Comparison of ENCODE assay signal across 8 mouse cellular contexts in genomic region chr5:115516081-115516907, GRCm38 (mm10). TPM values are rescaled to one million over a fixed set of nuclear protein-coding genes. Genes with fewer than 3 reads are reported as not detected.
DNase-seq lines count a peak whose midpoint lies in the region; ATAC-seq and TF ChIP-seq lines count a peak whose summit lies in the region.

No protein-coding gene starts in this region.

- peaks cover 45% of the 10 kb centered on the region for H3K4me1 ChIP-seq in brown adipose tissue, adult 24 weeks (ENCODE audit: control insufficient read depth, insufficient read depth, insufficient read length, low read length)
- peaks cover 53% of the 10 kb centered on the region for H3K4me1 ChIP-seq in kidney, adult 2 months (ENCODE audit: control insufficient read depth, insufficient read depth, low read length)
- peaks cover 9% of the 10 kb centered on the region for H3K4me1 ChIP-seq in forebrain, embryonic 14.5 days (ENCODE audit: control insufficient read depth, insufficient read depth, low read length)

- no peak for TF ChIP-seq POLR2A in kidney, adult 2 months (IDR thresholded peaks at IDR 0.05; ENCODE audit: low read depth, low read length)

- no peak overlapping the region for H3K9ac ChIP-seq in forebrain, embryonic 14.5 days (ENCODE audit: low read length)

- WGBS in kidney, adult 2 months, result 53% methylated on average over 32 of the region's 32 CpGs
- WGBS in forebrain, embryonic 14.5 days, result 87% methylated on average over 32 of the region's 32 CpGs

- no peak for ATAC-seq in forebrain, embryonic 14.5 days

- H3K4me3 ChIP-seq in layer of hippocampus, adult 2 months, result no peak overlapping the region
- peak overlapping the region; percentile 50 for H3K4me3 ChIP-seq in brown adipose tissue, adult 24 weeks (ENCODE audit: insufficient read depth, low read depth, low read length)
- H3K4me3 ChIP-seq in kidney, adult 2 months (ENCODE audit: insufficient read depth, low read depth, low read length), result peak overlapping the region; percentile 12; the same call in 1 of the 2 replicates
- no peak overlapping the region for H3K4me3 ChIP-seq in forebrain, embryonic 14.5 days (ENCODE audit: low read depth, low read length)

- no peaks in the 10 kb centered on the region for H3K9me3 ChIP-seq in forebrain, embryonic 14.5 days (replicated peaks; ENCODE audit: control insufficient read depth, low read length)

- no peak for TF ChIP-seq CTCF in layer of hippocampus, adult 2 months (conservative IDR thresholded peaks at IDR 0.05)
- TF ChIP-seq CTCF in kidney, adult 2 months (conservative IDR thresholded peaks at IDR 0.05; ENCODE audit: insufficient read depth, insufficient read length, low read depth, low read length), result no peak

- no peak for DNase-seq in layer of hippocampus, adult 2 months (ENCODE audit: low spot score in 2 of 2)
- DNase-seq in layer of hippocampus, postnatal 36 days, result no peak
- peak; percentile 81 for DNase-seq in kidney, adult 2 months
- peak; percentile 85 for DNase-seq in lung, postnatal 36 days
- DNase-seq in ovary, adult 18-20 months (ENCODE audit: low spot score), result no peak
- no peak for DNase-seq in forebrain, embryonic 14.5 days (ENCODE audit: low spot score)
- DNase-seq in embryo, embryonic 9.5 days (ENCODE audit: extremely low spot score), result no peak

- H3K27ac ChIP-seq in layer of hippocampus, adult 2 months, result peak overlapping the region; percentile 70; the same call in 1 of the 2 replicates
- H3K27ac ChIP-seq in brown adipose tissue, adult 24 weeks (replicated peaks; ENCODE audit: low read depth, low read length), result peak overlapping the region; percentile 99
- peak overlapping the region; percentile 79 for H3K27ac ChIP-seq in kidney, adult 2 months (ENCODE audit: insufficient read depth, low read depth, low read length)
- no peak overlapping the region for H3K27ac ChIP-seq in forebrain, embryonic 14.5 days (ENCODE audit: low read depth, low read length)

- no peaks in the 10 kb centered on the region for H3K27me3 ChIP-seq in kidney, adult 2 months (replicated peaks; ENCODE audit: control insufficient read depth, insufficient read depth, low read length)
- H3K27me3 ChIP-seq in forebrain, embryonic 14.5 days (replicated peaks; ENCODE audit: control insufficient read depth, insufficient read depth, low read length), result no peaks in the 10 kb centered on the region

- no peak overlapping the region for H3K4me2 ChIP-seq in forebrain, embryonic 14.5 days (ENCODE audit: low read length)

- no peaks in the 10 kb centered on the region for H3K36me3 ChIP-seq in kidney, adult 2 months (ENCODE audit: control insufficient read depth, insufficient read depth, low read length)
- no peaks in the 10 kb centered on the region for H3K36me3 ChIP-seq in forebrain, embryonic 14.5 days (ENCODE audit: control insufficient read depth, insufficient read depth, low read length)

RNA-seq across cellular contexts. Expression of gene Pxn, which starts 9.8 kb away (rescaled TPM):
- 10 to 100 TPM; 40.8 to 47.3 TPM for total RNA-seq in layer of hippocampus, adult 2 months (2021)
- 10 to 100 TPM; 39.8 to 46.1 TPM for total RNA-seq in layer of hippocampus, postnatal 36 days (2021)
- polyA plus RNA-seq in brown adipose tissue, adult 24 weeks (2012; ENCODE audit: insufficient read depth, insufficient read length, missing spikeins), result 10.6 and 12.2 TPM in 2 replicates
- polyA plus RNA-seq in kidney, adult 2 months (2012; rRNA removed), result 101 and 122 TPM in 2 replicates
- polyA plus RNA-seq in forebrain, embryonic 14.5 days (2014; fragmentation: Nextera tagmentation; extraction: Ambion mirVana), result 7.5 and 9.8 TPM in 2 replicates

RNA-seq across cellular contexts. Expression of gene Sirt4, which starts 31.8 kb away (rescaled TPM):
- 10 to 100 TPM; 37.8 to 56.5 TPM for total RNA-seq in layer of hippocampus, adult 2 months (2021)
- 10 to 100 TPM; 46.4 to 50.7 TPM for total RNA-seq in layer of hippocampus, postnatal 36 days (2021)
- polyA plus RNA-seq in brown adipose tissue, adult 24 weeks (2012; ENCODE audit: insufficient read depth, insufficient read length, missing spikeins), result 11.4 and 18.4 TPM in 2 replicates
- 34.0 and 49.3 TPM in 2 replicates for polyA plus RNA-seq in kidney, adult 2 months (2012; rRNA removed)
- polyA plus RNA-seq in forebrain, embryonic 14.5 days (2014; fragmentation: Nextera tagmentation; extraction: Ambion mirVana), result 19.5 and 24.3 TPM in 2 replicates

RNA-seq across cellular contexts. Expression of gene Rplp0, which starts 43.0 kb away (rescaled TPM):
- 100 to 1,000 TPM; 225 to 234 TPM for total RNA-seq in layer of hippocampus, adult 2 months (2021)
- total RNA-seq in layer of hippocampus, postnatal 36 days (2021), result 100 to 1,000 TPM; 223 to 227 TPM
- polyA plus RNA-seq in brown adipose tissue, adult 24 weeks (2012; ENCODE audit: insufficient read depth, insufficient read length, missing spikeins), result 575 and 685 TPM in 2 replicates
- 1,267 and 1,337 TPM in 2 replicates for polyA plus RNA-seq in kidney, adult 2 months (2012; rRNA removed)
- 1,112 and 1,434 TPM in 2 replicates for polyA plus RNA-seq in forebrain, embryonic 14.5 days (2014; fragmentation: Nextera tagmentation; extraction: Ambion mirVana)

RNA-seq across cellular contexts. Expression of gene Gcn1l1, which starts 48.8 kb away (rescaled TPM):
- 10 to 100 TPM; 74.5 to 76.7 TPM for total RNA-seq in layer of hippocampus, adult 2 months (2021)
- total RNA-seq in layer of hippocampus, postnatal 36 days (2021), result 10 to 100 TPM; 69.4 to 73.1 TPM
- polyA plus RNA-seq in brown adipose tissue, adult 24 weeks (2012; ENCODE audit: insufficient read depth, insufficient read length, missing spikeins), result 9.9 and 15.0 TPM in 2 replicates
- 42.2 and 45.4 TPM in 2 replicates for polyA plus RNA-seq in kidney, adult 2 months (2012; rRNA removed)
- polyA plus RNA-seq in forebrain, embryonic 14.5 days (2014; fragmentation: Nextera tagmentation; extraction: Ambion mirVana), result 29.2 and 41.2 TPM in 2 replicates

RNA-seq across cellular contexts. Expression of gene Pla2g1b, which starts 50.2 kb away (rescaled TPM):
- not detected for total RNA-seq in layer of hippocampus, adult 2 months (2021)
- not detected for total RNA-seq in layer of hippocampus, postnatal 36 days (2021)
- polyA plus RNA-seq in brown adipose tissue, adult 24 weeks (2012; ENCODE audit: insufficient read depth, insufficient read length, missing spikeins), result not detected in 2 replicates
- 0.74 TPM in 1 of 2 replicates, not detected in the other for polyA plus RNA-seq in kidney, adult 2 months (2012; rRNA removed)
- not detected in 2 replicates for polyA plus RNA-seq in forebrain, embryonic 14.5 days (2014; fragmentation: Nextera tagmentation; extraction: Ambion mirVana)

Comparison
In these comparisons a context has a peak if more than half of its experiments do, and no peak if none do; other contexts are left out.
1. DNase-seq: peak in kidney, adult 2 months (single experiment) and lung, postnatal 36 days (single experiment); none in layer of hippocampus, adult 2 months (0 of 2), layer of hippocampus, postnatal 36 days (0 of 2), ovary, adult 18-20 months (single experiment), forebrain, embryonic 14.5 days (single experiment) and embryo, embryonic 9.5 days (single experiment).
2. H3K4me3 ChIP-seq: peak in brown adipose tissue, adult 24 weeks (single experiment) and kidney, adult 2 months (single experiment); none in layer of hippocampus, adult 2 months (single experiment) and forebrain, embryonic 14.5 days (single experiment).